Mouse (Mus musculus) kidney, postnatal 14 days (tissue): ENCODE results near the gene Pafah1b2.

Source experiments
- DNase-seq: peaks from one replicate; pipeline ENCODE4 v3.0.0; 2022; ENCODE audit warnings: mixed read lengths

Pafah1b2 gene

DNA sequence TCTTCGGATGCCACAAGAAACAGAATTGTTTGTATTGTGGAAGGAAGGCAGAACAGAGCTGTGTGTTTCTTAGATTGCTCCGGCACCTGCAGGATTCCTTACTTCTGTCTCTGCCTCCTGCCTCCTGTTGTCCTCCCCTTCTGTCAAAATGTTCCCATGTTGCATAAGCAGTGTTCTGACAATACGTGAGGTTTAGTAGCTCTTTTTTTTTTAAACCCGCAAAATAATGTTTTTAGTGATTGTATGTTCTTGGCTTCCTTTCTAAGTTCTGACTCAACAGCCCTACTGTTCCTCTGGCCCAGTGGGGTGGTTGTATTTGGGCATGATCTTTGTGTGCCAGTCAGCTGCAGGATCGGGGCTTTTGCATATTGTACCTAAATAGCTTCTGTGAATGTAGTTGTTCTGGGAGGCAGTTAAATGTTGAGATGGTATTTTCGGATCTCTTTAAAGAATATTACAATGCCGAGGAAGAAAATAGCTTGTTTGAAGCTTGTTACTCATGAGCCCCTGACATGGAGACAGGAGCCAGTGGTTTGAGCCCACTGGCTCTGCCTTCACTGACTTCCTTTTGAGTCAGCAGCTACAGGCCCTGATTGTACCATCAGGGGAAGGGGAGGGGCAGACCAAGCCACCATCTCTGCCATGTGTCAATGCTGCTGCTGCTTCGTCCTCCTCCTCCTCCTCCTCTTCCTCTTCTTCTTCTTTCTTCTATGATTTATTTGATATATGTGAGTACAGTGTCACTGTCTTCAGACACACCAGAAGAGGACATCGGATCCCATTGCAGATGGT lies 13.8 kb upstream of the Pafah1b2 start:
- DNase-seq, result no peak

- DNase-seq, result no peak
These were observed 11.1 kb upstream of the Pafah1b2 start for GRCm38 (mm10) chr9:46023591-46023990.

DNA sequence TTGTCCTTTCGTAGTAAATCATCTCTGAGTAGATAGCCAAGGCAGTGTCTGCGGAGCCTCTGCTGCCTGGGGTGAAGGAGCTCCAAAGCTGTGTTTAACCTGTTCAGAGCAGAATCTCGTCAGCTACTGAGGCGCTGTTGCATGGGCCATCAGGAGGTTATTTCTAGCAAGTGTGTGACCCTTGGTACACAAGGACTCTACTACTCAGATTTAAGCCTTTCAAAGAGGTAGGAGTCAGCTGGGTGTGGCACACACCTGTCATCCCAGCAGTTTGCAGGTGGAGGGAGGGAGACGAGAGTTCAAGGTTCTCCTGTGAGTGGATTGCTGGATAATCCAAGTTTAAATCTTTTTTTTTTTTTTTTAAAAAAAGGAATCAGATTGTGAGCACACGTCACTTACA lies 7.5 kb upstream of the Pafah1b2 start:
- DNase-seq, result no peak

DNA sequence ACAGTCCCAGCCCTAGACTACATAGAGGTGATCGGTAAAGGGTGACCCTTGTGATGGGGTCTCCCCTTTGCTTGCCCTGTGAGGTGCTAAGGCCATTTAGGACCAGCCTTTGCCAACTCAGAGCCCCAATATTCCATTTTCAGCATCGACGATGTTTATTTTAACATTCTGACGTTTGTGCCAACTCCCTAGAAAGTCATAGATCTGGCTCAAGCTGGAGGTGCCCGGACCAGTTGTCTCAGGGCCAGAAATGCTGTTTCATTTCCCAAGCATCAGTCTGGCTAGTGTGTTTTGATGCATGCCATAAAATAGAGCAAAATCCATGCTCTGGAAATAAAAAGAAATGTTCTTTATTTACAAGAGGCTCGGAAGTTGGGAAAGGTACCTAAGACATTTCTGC lies 5.8 kb upstream of the Pafah1b2 start:
- no peak for DNase-seq

DNA sequence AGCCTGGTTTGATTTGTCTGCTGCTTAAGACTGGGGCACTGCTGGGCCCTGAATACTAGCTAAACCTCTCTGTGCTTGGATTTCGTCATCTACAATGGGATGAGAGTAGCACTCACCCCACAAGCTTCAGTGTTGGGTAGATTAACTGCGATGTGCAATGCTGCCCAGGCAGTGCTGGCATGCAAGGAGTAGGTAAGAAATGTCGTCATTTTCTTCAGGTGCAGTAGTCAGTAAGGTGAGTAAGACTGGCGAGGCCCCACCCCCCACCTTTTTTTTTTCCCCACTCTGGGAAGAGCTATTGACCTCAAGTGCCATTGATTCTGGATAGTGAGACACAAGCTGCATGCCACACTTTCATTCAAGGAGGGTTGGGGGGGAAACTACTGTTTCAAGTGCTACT lies 3.9 kb upstream of the Pafah1b2 start:
- DNase-seq, result no peak

- peak; percentile 72 for DNase-seq
These were observed 3.3 kb upstream of the Pafah1b2 start for GRCm38 (mm10) chr9:46015831-46016230.

- no peak for DNase-seq
These were observed 2.6 kb upstream of the Pafah1b2 start for GRCm38 (mm10) chr9:46015081-46015551.

DNA sequence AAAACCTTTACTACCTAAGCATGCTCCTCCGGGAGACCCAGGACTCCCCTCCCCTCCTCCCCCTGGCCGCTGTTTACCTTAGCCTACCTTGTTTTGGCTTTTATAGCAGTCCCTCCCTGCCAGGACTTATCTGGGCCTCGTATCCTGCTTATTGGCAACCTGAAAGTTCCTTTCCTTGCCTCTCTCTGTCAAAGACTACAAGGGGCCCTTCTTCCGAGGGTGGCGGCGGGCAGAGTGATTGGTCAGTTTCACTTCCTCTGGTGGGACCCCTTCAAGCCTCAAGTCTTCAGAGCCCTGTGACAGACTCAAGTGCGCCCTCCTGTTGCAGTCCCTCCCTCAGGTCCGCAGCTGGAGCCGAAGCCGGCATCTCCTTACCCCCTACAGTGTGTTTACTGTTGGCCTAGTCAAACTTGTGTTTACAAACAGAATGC lies 1.8 kb upstream of the Pafah1b2 start:
- peak; percentile 59 for DNase-seq

GRCm38 (mm10) chr9:46013616-46014015 lies 1.1 kb upstream of the Pafah1b2 start:
- no peak for DNase-seq

- DNase-seq, result no peak
These were observed 608 bp upstream of the Pafah1b2 start for GRCm38 (mm10) chr9:46013009-46013586.

DNA sequence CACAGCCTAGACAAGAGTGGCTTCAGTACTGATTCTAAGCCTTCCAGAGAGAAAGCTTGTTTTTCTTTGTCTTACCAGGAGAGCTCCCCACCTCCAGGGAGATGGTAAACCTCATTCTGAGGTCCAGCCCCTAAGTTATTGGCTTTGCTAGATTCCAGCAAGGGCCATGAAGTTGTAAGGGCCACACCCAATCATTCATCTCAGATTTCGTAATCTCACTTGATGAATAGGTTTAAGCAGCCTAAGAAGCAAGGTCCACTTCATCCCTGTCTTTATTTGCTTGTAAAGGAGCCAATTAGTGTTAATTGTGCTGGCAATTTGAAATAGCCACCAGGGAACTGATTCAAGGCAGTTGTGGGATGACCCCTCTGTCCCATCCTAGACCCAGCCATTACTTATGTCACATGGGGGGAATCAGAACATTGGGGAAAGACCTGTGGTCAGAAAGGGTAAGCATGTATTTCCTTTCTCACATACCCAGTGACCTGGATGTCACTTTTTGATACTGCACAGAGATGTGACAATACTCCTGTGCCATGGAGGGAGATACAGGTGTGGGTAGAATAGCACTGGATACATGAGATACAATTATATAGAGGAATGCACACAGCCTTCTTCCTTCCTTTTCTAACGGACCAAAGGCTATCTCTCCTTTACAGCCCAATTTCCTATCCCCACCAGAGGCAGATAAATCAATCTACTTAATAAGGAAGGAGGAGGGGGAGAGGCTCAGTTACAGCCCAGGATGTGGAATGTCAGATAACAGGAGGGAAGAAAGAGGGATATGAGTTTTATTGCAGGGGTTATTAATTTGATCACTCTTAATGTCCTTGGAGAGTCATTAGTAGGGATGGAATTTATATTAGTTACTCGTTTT lies 1.2 kb downstream of the Pafah1b2 start:
- no peak for DNase-seq

DNA sequence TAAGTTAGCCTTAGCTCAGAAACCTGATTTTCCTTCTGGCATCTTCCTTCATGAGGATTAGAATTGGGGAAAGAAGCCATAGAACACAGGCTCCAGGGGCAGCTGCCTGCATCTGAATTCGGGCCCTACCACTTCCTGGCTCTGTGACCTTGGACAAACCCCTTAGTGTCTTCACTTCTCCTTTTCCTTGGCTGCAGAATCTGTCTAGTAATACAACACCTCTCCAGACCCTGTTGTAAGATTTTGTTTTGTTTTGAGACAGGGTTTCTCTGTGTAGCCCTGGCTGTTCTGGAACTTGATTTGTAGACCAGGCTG lies 2.9 kb downstream of the Pafah1b2 start:
- DNase-seq, result no peak

DNA sequence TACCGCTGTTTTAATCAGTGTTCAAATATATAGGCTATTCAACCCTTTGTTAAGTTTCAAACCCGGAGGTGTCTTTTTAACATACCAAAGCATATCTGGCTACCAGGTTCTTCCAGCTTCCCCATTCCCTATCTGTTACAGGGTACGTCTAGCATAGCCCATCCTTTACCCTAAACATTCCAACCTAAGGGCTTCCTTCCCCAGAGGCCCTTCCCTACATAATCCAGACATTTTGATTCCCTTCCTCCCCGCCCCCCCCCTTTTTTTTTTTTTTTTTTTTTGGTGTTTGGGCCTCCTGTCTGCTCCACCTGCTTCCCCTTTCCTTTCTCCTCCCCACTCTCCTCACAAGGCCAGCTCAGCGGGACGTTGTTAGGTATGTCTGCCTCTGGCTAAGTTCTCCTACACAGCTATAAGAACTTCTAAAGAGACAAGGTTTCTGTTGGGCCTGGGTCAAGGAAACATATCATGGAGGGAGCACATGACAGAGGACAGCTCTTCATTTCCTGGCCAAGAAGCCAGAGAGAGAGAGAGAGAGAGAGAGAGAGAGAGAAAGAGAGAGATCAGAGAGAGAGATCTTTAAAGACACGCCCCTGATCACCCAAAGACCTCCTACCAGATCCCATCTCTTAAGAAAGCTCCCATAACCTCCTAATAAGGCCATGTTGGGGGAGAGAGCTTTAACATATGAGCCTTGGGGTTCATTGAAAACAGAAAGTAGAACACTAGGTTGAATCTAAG lies 3.4 kb downstream of the Pafah1b2 start:
- DNase-seq, result no peak

DNA sequence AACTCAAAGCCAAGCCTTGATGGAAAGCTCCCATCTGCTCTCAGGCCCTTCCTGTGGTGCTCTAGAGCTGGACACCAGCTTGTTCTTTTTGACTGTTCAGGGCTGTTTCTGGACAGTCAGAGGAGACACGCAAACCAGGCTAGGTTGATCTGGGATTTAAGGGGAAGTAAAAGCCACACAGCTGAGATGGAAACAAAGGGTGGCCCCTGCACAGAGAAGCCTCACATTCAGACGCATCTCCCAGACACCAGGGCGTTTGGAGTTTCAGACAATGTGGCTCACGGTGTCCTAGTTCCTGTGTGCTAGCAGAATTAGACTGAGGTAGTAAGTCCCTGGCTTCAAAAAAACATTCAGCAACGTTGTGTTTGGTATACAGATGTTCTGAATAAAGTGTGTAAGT lies 6.3 kb downstream of the Pafah1b2 start:
- DNase-seq, result no peak

DNA sequence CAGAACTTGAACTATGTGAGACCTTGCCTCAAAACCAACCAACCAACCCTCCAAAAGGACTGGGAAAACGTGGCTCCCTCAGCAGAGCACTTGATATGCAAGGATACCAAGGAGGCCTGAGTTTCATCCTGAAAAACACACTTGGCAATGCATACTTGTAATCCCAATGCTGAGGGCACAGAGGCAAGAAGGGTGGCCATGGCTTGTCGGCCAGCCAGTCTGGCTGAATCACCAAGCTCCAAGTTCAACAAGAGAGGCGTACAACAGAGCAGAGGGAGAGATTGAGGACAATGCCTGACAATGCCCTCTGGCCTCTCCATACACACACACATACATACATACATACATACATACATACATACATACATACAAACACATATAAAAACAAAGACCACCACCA lies 8.0 kb downstream of the Pafah1b2 start:
- DNase-seq, result no peak

- peak; percentile 80 for DNase-seq
These were observed 8.8 kb downstream of the Pafah1b2 start for GRCm38 (mm10) chr9:46003729-46004128.

DNA sequence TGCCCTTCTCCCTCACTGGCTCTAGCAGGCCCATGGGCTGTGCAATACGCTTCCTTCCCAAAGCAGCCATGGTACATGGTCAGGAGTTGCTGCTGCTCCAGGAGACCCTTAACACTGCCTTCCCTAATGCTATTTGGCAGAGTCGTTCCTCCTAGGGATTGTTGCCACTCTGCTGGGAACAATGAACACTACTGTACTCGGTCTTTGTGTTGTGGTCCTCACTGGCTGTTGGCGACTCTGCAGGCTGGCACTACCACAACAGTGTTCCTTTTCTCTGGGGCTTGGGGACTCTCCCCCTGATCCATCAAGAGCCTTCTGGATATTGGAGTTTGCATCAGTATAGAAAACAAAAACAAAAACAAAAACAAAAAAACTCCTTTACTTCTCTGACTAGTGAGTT lies 13.5 kb downstream of the Pafah1b2 start:
- no peak for DNase-seq

DNA sequence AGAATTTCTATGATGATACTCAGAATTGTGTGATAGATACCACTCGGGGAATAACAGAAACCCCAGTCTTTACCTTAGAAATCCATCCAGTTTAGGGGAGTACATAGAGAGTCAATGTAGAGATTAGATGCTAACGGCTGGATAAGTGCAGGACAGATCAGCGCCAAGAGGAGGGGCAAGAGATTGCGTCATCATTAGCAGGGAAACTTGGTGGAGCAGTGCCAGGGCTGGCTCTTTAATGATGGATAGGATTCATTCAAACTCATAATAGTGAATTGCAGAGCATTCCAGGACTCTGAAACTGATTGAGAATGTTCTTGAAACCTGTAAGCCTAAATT lies 27.3 kb downstream of the Pafah1b2 start:
- DNase-seq, result peak; percentile 71

DNA sequence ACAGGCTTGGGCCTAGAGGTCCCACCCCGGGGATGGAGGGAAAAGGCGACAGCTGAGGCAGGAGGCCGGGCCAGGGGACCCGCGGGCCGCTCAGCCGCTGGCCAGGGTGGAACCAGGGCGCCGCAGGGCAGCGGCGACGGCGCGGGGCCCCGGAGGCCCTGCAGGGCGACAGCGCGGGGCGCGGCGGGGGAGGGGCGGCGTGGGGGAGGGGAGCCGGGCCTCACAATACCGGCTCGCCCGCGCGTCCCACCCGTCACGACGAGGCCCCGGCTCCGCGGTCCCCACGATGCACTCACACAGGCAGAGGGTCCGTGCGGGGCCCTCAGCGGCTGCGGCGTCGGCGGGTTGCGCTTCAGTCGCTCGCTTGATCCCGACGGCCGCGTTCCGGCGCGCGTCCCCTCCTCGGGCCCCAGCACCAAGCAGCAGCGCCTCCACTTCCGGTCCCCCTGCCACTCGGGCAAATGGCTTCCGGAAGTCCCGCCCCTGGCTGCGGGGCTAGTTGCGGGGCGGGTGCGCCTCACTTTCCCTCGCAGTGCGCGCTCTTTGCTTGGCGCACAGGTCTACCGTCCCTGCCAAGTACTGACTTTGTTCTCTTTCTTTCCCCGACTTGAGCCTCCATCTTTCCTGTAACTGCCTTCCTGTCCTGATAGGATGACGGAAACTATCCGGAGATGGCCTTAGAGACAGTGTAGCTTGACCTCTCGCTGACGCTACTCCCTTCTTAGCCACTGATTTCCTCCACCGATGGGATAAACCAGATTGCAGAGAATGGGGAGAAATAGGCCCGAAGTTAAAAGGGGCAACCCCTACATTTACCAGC lies 27.9 kb downstream of the Pafah1b2 start:
- peak; percentile 92 for DNase-seq

DNA sequence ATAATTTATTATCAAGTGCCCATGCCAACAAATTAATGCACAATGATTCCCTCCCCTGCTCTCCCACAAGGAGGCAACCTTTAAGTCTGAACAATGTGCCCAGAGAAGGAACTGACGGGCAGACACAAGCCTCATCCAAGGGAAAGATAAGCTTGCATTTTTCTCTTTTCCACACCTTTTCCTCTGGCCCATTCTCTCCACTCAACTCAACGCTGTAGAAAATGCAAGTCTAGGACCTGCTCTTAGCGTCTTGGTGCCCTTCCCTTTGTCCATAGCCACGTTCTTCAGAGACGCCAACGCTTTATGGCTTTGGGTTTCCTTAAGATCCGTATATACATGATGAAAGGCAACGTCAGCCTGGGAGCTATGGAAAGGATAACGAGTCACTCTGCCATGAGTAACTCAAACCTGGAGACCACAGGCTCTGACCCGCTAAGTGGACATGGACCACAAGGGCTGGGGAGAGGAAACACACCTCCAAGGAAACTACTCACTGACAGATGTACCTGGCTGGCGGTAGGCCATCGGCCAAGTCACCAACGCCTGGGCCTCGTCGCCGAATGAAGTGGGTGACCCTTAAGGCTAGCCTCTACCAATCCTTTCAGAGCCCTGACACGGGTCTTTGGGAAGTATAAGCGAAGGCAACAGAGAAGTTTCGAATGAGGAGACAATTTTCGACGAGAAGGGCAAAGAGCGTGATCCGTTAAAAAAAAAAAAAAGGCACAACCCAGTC lies 28.6 kb downstream of the Pafah1b2 start:
- DNase-seq, result peak; percentile 39

GRCm38 (mm10) chr9:45981331-45981730 lies 31.2 kb downstream of the Pafah1b2 start:
- DNase-seq, result no peak

DNA sequence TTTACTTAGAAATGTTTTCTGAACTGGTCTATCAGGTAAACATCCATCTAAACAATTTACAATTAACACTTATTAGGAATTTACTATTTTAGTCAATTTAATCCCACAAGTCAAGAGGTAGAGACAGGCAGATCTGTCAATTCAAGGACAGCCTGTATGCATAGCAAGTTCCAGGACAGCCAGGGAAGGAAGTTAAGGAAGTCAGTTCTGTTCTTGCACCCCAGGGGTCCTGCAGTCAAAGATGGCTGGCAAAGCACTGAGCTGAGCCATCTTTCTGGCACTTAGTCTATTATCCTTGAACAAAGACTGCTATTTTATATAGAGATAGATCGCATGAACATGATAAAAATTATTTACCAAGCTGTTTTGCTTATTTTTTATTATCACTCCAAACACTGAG lies 31.9 kb downstream of the Pafah1b2 start:
- DNase-seq, result no peak
